Mouse (Mus musculus) intestine, embryonic 16.5 days (tissue): ENCODE results near the gene Krtap29-1. TPM values are rescaled to one million over a fixed set of nuclear protein-coding genes. Genes with fewer than 3 reads are reported as not detected.

ENCODE experiments used
- ATAC-seq: fragments of 200-750 bp; cut with Nextera tagmentation; 2 replicates; pipeline ENCODE4 v1.8.0; 2017; ENCODE audit warnings: moderate TSS enrichment, moderate library complexity
- H3K27ac ChIP-seq: fragments of 300-500 bp; sonication (generic); 2 replicates; pipeline ENCODE4 v1.5.1; 2014; ENCODE audit warnings: mild to moderate bottlenecking, low read length
- H3K27me3 ChIP-seq: fragments of 300-500 bp; sonication (generic); replicated peaks from 2 replicates; pipeline ENCODE4 v1.6.1; 2014; ENCODE audit warnings: low read length, control low read depth, mixed read lengths; ENCODE audit not compliant: control insufficient read depth, insufficient read depth
- H3K36me3 ChIP-seq: fragments of 300-500 bp; sonication (generic); 2 replicates; pipeline ENCODE4 v1.6.1; 2014; ENCODE audit warnings: low read length, control low read depth; ENCODE audit not compliant: control insufficient read depth, insufficient read depth
- H3K4me1 ChIP-seq: fragments of 300-500 bp; sonication (generic); 2 replicates; pipeline ENCODE4 v1.6.1; 2014; ENCODE audit warnings: low read length, control low read depth, mixed read lengths; ENCODE audit not compliant: control insufficient read depth, insufficient read depth
- H3K4me2 ChIP-seq: fragments of 300-500 bp; sonication (generic); 2 replicates; pipeline ENCODE4 v1.6.1; 2014; ENCODE audit warnings: low read depth, low read length, control low read depth
- H3K4me3 ChIP-seq: fragments of 300-500 bp; sonication (generic); 2 replicates; pipeline ENCODE4 v1.5.1; 2014; ENCODE audit warnings: mild to moderate bottlenecking, low read length
- H3K9ac ChIP-seq: fragments of 300-500 bp; sonication (generic); 2 replicates; pipeline ENCODE4 v1.6.1; 2014; ENCODE audit warnings: low read depth, low read length
- H3K9me3 ChIP-seq: fragments of 300-500 bp; sonication (generic); 2 replicates; pipeline ENCODE4 v1.6.1; 2016; ENCODE audit warnings: low read length, control low read depth; ENCODE audit not compliant: control insufficient read depth
- WGBS: fragments of 180-500 bp; shearing (Covaris S2); extraction: QIAGEN DNeasy Blood & Tissue Kit; methylation state at CpG from one replicate; pipeline ENCODE4 v1.1.7; 2014; 5-methylcytosine and 5-hydroxymethylcytosine counted together
- polyA plus RNA-seq: library from polyadenylated mRNA; unstranded; fragments of >200 nt; fragmentation: Nextera tagmentation; extraction: Ambion mirVana; gene quantifications from 2 replicates; pipeline ENCODE4 v1.2.1, GENCODE M21; 2015

Gene Krtap29-1
- not detected in 2 replicates for polyA plus RNA-seq

GRCm38 (mm10) chr11:99978953-99979352 lies at the start of gene Krtap29-1:
Gene Krtap29-1, minus strand, starts transcription at chr11:99979053.
- ATAC-seq = no peak
- no peaks in the 10 kb centered on the region for H3K4me1 ChIP-seq
- WGBS = 72% methylated on average over 5 of the region's 5 CpGs
- H3K9me3 ChIP-seq = no peaks in the 10 kb centered on the region
- no peaks in the 10 kb centered on the region for H3K36me3 ChIP-seq
- no peak within 1 kb of the TSS for H3K4me3 ChIP-seq
- H3K27me3 ChIP-seq = no peaks in the 10 kb centered on the region
- no peak within 1 kb of the TSS for H3K9ac ChIP-seq
- no peak within 1 kb of the TSS for H3K27ac ChIP-seq
- H3K4me2 ChIP-seq = no peak within 1 kb of the TSS

- H3K9me3 ChIP-seq = no peaks in the 10 kb centered on the region
These were observed 42.6 kb upstream of the Krtap29-1 start for GRCm38 (mm10) chr11:100021438-100021837.

GRCm38 (mm10) chr11:100019466-100019865 lies 40.6 kb upstream of the Krtap29-1 start:
- no peaks in the 10 kb centered on the region for H3K36me3 ChIP-seq
- no peaks in the 10 kb centered on the region for H3K9me3 ChIP-seq
- WGBS = 88% methylated on average over 1 of the region's 1 CpGs
- no peak overlapping the region for H3K4me3 ChIP-seq
- no peak overlapping the region for H3K4me2 ChIP-seq
- no peak overlapping the region for H3K27ac ChIP-seq
- no peaks in the 10 kb centered on the region for H3K4me1 ChIP-seq
- ATAC-seq = no peak
- H3K27me3 ChIP-seq = no peaks in the 10 kb centered on the region
- H3K9ac ChIP-seq = no peak overlapping the region

More at GRCm38 (mm10) chr11:100021438-100021837, 42.6 kb upstream of the Krtap29-1 start:
- Histone ChIP-seq H3K4me2 (no peak overlapping the region), H3K27ac (no peak overlapping the region), H3K27me3 (no peaks in the 10 kb centered on the region), H3K36me3 (no peaks in the 10 kb centered on the region), H3K4me1 (no peaks in the 10 kb centered on the region), H3K4me3 (no peak overlapping the region), H3K9ac (no peak overlapping the region)
- 76% methylated on average over 5 of the region's 5 CpGs for WGBS
- no peak for ATAC-seq

- no peak within 1 kb of the TSS for H3K9ac ChIP-seq
- H3K27ac ChIP-seq = no peak within 1 kb of the TSS
- no peak within 1 kb of the TSS for H3K4me2 ChIP-seq
- WGBS = 69% methylated on average over 4 of the region's 4 CpGs
- no peak within 1 kb of the TSS for H3K4me3 ChIP-seq
- H3K27me3 ChIP-seq = no peaks in the 10 kb centered on the region
- ATAC-seq = no peak
- no peaks in the 10 kb centered on the region for H3K9me3 ChIP-seq
- H3K4me1 ChIP-seq = no peaks in the 10 kb centered on the region
- no peaks in the 10 kb centered on the region for H3K36me3 ChIP-seq
These were observed 37.3 kb upstream of the Krtap29-1 start, which contains the start of gene Krt33a for GRCm38 (mm10) chr11:100016112-100016511. Gene Krt33a, minus strand, starts transcription at chr11:100016212.

GRCm38 (mm10) chr11:100013691-100014171 lies 34.9 kb upstream of the Krtap29-1 start:
- H3K4me1 ChIP-seq = no peaks in the 10 kb centered on the region
- 50% methylated on average over 4 of the region's 4 CpGs for WGBS
- ATAC-seq = no peak
- no peaks in the 10 kb centered on the region for H3K27me3 ChIP-seq
- H3K27ac ChIP-seq = no peak overlapping the region
- H3K9ac ChIP-seq = no peak overlapping the region
- H3K9me3 ChIP-seq = no peaks in the 10 kb centered on the region
- no peak overlapping the region for H3K4me3 ChIP-seq
- H3K4me2 ChIP-seq = no peak overlapping the region
- H3K36me3 ChIP-seq = no peaks in the 10 kb centered on the region

- WGBS = 78% methylated on average over 5 of the region's 5 CpGs
- H3K27me3 ChIP-seq = no peaks in the 10 kb centered on the region
- no peak overlapping the region for H3K27ac ChIP-seq
- H3K9me3 ChIP-seq = no peaks in the 10 kb centered on the region
- no peaks in the 10 kb centered on the region for H3K4me1 ChIP-seq
- no peaks in the 10 kb centered on the region for H3K36me3 ChIP-seq
- no peak overlapping the region for H3K4me2 ChIP-seq
- H3K9ac ChIP-seq = no peak overlapping the region
- no peak for ATAC-seq
- no peak overlapping the region for H3K4me3 ChIP-seq
These were observed 31.8 kb upstream of the Krtap29-1 start for GRCm38 (mm10) chr11:100010682-100011081.

GRCm38 (mm10) chr11:100008336-100008735 lies 29.5 kb upstream of the Krtap29-1 start:
- WGBS = 90% methylated on average over 5 of the region's 5 CpGs
- Histone ChIP-seq H3K9ac (no peak overlapping the region), H3K4me1 (no peaks in the 10 kb centered on the region), H3K27ac (no peak overlapping the region), H3K36me3 (no peaks in the 10 kb centered on the region), H3K4me2 (no peak overlapping the region), H3K27me3 (no peaks in the 10 kb centered on the region), H3K9me3 (no peaks in the 10 kb centered on the region), H3K4me3 (no peak overlapping the region)
- ATAC-seq = no peak

- WGBS = 55% methylated on average over 3 of the region's 3 CpGs
These were observed 27.8 kb upstream of the Krtap29-1 start for GRCm38 (mm10) chr11:100006624-100007023.

GRCm38 (mm10) chr11:100005905-100006304 lies 27.1 kb upstream of the Krtap29-1 start:
- ATAC-seq = no peak
- H3K27ac ChIP-seq = no peak overlapping the region

More at GRCm38 (mm10) chr11:100006624-100007023, 27.8 kb upstream of the Krtap29-1 start:
- H3K4me2 ChIP-seq = no peak overlapping the region
- no peaks in the 10 kb centered on the region for H3K36me3 ChIP-seq
- H3K9me3 ChIP-seq = no peaks in the 10 kb centered on the region
- H3K4me1 ChIP-seq = no peaks in the 10 kb centered on the region
- ATAC-seq = no peak
- H3K9ac ChIP-seq = no peak overlapping the region
- no peaks in the 10 kb centered on the region for H3K27me3 ChIP-seq
- H3K27ac ChIP-seq = no peak overlapping the region
- H3K4me3 ChIP-seq = no peak overlapping the region

GRCm38 (mm10) chr11:100004846-100005245 lies 26.0 kb upstream of the Krtap29-1 start:
- no peak overlapping the region for H3K4me2 ChIP-seq
- no peak for ATAC-seq
- no peak overlapping the region for H3K9ac ChIP-seq
- H3K4me1 ChIP-seq = no peaks in the 10 kb centered on the region
- no peaks in the 10 kb centered on the region for H3K27me3 ChIP-seq
- H3K4me3 ChIP-seq = no peak overlapping the region
- no peaks in the 10 kb centered on the region for H3K36me3 ChIP-seq
- H3K27ac ChIP-seq = no peak overlapping the region
- 18% methylated on average over 6 of the region's 6 CpGs for WGBS
- no peaks in the 10 kb centered on the region for H3K9me3 ChIP-seq

More at GRCm38 (mm10) chr11:100005905-100006304, 27.1 kb upstream of the Krtap29-1 start:
- Histone ChIP-seq H3K4me3 (no peak overlapping the region), H3K4me1 (no peaks in the 10 kb centered on the region), H3K4me2 (no peak overlapping the region), H3K36me3 (no peaks in the 10 kb centered on the region), H3K27me3 (no peaks in the 10 kb centered on the region), H3K9me3 (no peaks in the 10 kb centered on the region), H3K9ac (no peak overlapping the region)
- 83% methylated on average over 8 of the region's 8 CpGs for WGBS
